Mouse (Mus musculus) heart, postnatal 0 days (tissue): Measurements from ENCODE around the gene Nup214.

ENCODE experiments used
- CTCF ChIP-seq: IDR thresholded peaks from 2 replicates; pipeline ENCODE4 v1.5.1; 2016; ENCODE audit warnings: antibody characterized with exemption, control low read depth, low read depth
- EP300 ChIP-seq: IDR thresholded peaks from 2 replicates; pipeline ENCODE4 v1.6.1; 2016; ENCODE audit warnings: antibody characterized with exemption, low read depth

DNA sequence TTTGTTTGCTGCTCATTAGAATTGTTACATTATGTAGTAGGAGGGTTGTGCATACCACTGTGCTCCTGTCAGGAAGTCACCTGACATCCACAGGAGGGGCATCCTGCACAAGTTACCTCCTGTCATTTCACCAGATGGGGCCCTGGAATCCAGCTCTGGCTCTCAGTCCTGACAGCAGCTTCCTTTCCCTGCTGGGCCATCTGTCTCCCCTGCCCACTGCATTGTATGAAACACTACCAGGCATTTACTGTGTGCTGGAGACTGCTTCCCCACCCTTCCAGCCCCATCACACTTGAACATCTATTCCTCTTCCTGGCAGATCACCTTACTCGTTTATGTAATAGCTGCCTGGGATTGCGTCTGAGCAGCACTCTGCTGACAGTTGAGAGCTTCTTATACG, 55.4 kb downstream of the Nup214 start:
- TF ChIP-seq CTCF: no peak
- no peak for TF ChIP-seq EP300
